Mouse (Mus musculus): ENCODE results near the gene Acbd5.
A peak's percentile ranks its signal among the peaks of the same experiment; 100 is the strongest.

Acbd5 gene

GRCm38 (mm10) chr2:23068894-23069744 is 1.2 kb downstream of the Acbd5 start:
- peak; percentile 92 to 94 for DNase-seq (ENCODE audit: low spot score in 2 of 2)

- no peak for DNase-seq (ENCODE audit: low spot score in 2 of 2)
Measured at GRCm38 (mm10) chr2:23070491-23070890, 2.5 kb downstream of the Acbd5 start.

- no peak for DNase-seq (ENCODE audit: low spot score in 2 of 2)
Measured at GRCm38 (mm10) chr2:23071406-23071805, 3.4 kb downstream of the Acbd5 start.

- no peak for DNase-seq (ENCODE audit: low spot score in 2 of 2)
Measured at GRCm38 (mm10) chr2:23075846-23076245, 7.9 kb downstream of the Acbd5 start.

GRCm38 (mm10) chr2:23076783-23077182 is 8.8 kb downstream of the Acbd5 start:
- no peak for DNase-seq (ENCODE audit: low spot score in 2 of 2)

- no peak for DNase-seq (ENCODE audit: low spot score in 2 of 2)
Measured at GRCm38 (mm10) chr2:23077693-23078092, 9.7 kb downstream of the Acbd5 start.

- DNase-seq (ENCODE audit: low spot score in 2 of 2), result no peak
Measured at GRCm38 (mm10) chr2:23078588-23078987, 10.6 kb downstream of the Acbd5 start.

- no peak for DNase-seq (ENCODE audit: low spot score in 2 of 2)
Measured at GRCm38 (mm10) chr2:23084540-23084939, 16.6 kb downstream of the Acbd5 start.

GRCm38 (mm10) chr2:23092216-23092615 is 24.2 kb downstream of the Acbd5 start:
- no peak for DNase-seq (ENCODE audit: low spot score in 2 of 2)

GRCm38 (mm10) chr2:23097028-23097427 is 29.1 kb downstream of the Acbd5 start:
- no peak for DNase-seq (ENCODE audit: low spot score in 2 of 2)

- no peak for DNase-seq (ENCODE audit: low spot score in 2 of 2)
Measured at GRCm38 (mm10) chr2:23102266-23102665, 34.3 kb downstream of the Acbd5 start.

GRCm38 (mm10) chr2:23119573-23119972 is 51.6 kb downstream of the Acbd5 start:
- no peak for DNase-seq (ENCODE audit: low spot score in 2 of 2)

- DNase-seq (ENCODE audit: low spot score in 2 of 2), result no peak
Measured at GRCm38 (mm10) chr2:23155199-23155621, 87.2 kb downstream of the Acbd5 start.

GRCm38 (mm10) chr2:23155777-23156607 is 88.0 kb downstream of the Acbd5 start, which contains the start of the genes Mastl and Yme1l1:
Gene Mastl, minus strand, starts transcription at chr2:23156024.
Gene Yme1l1, plus strand, starts transcription at chr2:23156369.
- peak; percentile 96 to 98 for DNase-seq (ENCODE audit: low spot score in 2 of 2)

- no peak for DNase-seq (ENCODE audit: low spot score in 2 of 2)
Measured at GRCm38 (mm10) chr2:23156608-23157081, 88.7 kb downstream of the Acbd5 start.
